ENCODE assay signal across 9 mouse cellular contexts in the genomic region with DNA sequence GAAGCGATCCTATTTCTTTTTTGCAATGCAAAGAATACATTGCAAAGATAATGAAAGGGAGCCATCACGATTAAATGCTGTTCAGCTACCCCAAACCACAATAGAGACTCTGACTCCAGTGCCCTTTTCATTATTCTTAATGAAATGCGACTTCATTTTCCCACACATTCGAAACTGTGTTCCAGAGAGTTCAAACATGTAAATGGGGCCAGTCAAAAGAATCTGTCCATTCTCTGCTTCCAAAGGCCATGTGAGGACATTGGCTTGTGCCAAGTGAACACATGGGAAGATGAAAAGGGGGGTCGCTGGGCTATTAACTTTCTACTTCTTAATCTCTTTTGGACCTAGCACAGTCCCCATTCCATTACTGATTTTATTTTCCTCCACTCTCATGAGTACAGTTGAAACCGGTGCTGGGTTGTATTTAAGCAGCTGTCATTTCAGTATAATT.
A peak's percentile ranks its signal among the peaks of the same experiment; 100 is the strongest.
DNase-seq lines count a peak whose midpoint lies in the region; ATAC-seq lines count a peak whose summit lies in the region.
"Had no signal": no experiment of that assay in that cellular context is flagged by ENCODE, and none has a peak within 500 bp of the region (broad histone marks: within the 10 kb centered on the region; RNA-seq: fewer than 3 reads in every experiment).

No protein-coding gene starts in this region.

- H3K4me2 ChIP-seq in forebrain, embryonic 13.5 days = no peak overlapping the region
- no peak overlapping the region for H3K4me2 ChIP-seq in liver, embryonic 12.5 days
- H3K4me2 ChIP-seq: liver, embryonic 15.5 days had no signal

- H3K36me3 ChIP-seq in forebrain, embryonic 13.5 days (ENCODE audit: poor library complexity, severe bottlenecking) = no peaks in the 10 kb centered on the region
- no peaks in the 10 kb centered on the region for H3K36me3 ChIP-seq in midbrain, embryonic 10.5 days
- no peaks in the 10 kb centered on the region for H3K36me3 ChIP-seq in liver, embryonic 12.5 days
- H3K36me3 ChIP-seq: liver, embryonic 15.5 days had no signal

- no peaks in the 10 kb centered on the region for H3K9me3 ChIP-seq in forebrain, embryonic 13.5 days (replicated peaks)
- no peaks in the 10 kb centered on the region for H3K9me3 ChIP-seq in midbrain, embryonic 10.5 days (replicated peaks)
- H3K9me3 ChIP-seq in liver, embryonic 12.5 days (replicated peaks) = no peaks in the 10 kb centered on the region
- H3K9me3 ChIP-seq: liver, embryonic 15.5 days had no signal

- H3K27me3 ChIP-seq in forebrain, embryonic 13.5 days = no peaks in the 10 kb centered on the region
- H3K27me3 ChIP-seq in midbrain, embryonic 10.5 days (ENCODE audit: low read depth, poor library complexity, severe bottlenecking) = peaks cover 35% of the 10 kb centered on the region
- no peaks in the 10 kb centered on the region for H3K27me3 ChIP-seq in liver, embryonic 12.5 days (replicated peaks)
- H3K27me3 ChIP-seq: liver, embryonic 15.5 days had no signal

- peak; percentile 1 for DNase-seq in kidney, adult 9 months
- DNase-seq in kidney, adult 8-10 months = no peak
- peak; percentile 6 for DNase-seq in brain, adult 2 months (ENCODE audit: low read depth, low spot score)
- DNase-seq in midbrain, embryonic 10.5 days (ENCODE audit: low spot score) = peak; percentile 20
- no peak for DNase-seq in testis, postnatal 10 days (ENCODE audit: low spot score)
- DNase-seq: cerebellum, postnatal 36 days had no signal

- H3K27ac ChIP-seq in forebrain, embryonic 13.5 days = no peak overlapping the region
- H3K27ac ChIP-seq in midbrain, embryonic 10.5 days (replicated peaks) = no peak overlapping the region
- H3K27ac ChIP-seq in liver, embryonic 12.5 days = no peak overlapping the region
- H3K27ac ChIP-seq: liver, embryonic 15.5 days had no signal

- peaks cover 8% of the 10 kb centered on the region; the same call in 1 of the 2 replicates for H3K4me1 ChIP-seq in forebrain, embryonic 13.5 days
- peaks cover 16% of the 10 kb centered on the region for H3K4me1 ChIP-seq in midbrain, embryonic 10.5 days
- no peaks in the 10 kb centered on the region for H3K4me1 ChIP-seq in liver, embryonic 12.5 days
- H3K4me1 ChIP-seq: liver, embryonic 15.5 days had no signal

- no peak overlapping the region for H3K9ac ChIP-seq in forebrain, embryonic 13.5 days
- H3K9ac ChIP-seq in liver, embryonic 12.5 days = no peak overlapping the region
- H3K9ac ChIP-seq: liver, embryonic 15.5 days had no signal

- ATAC-seq in forebrain, embryonic 13.5 days = peak; percentile 92
- ATAC-seq in liver, embryonic 12.5 days = no peak

- 13% methylated on average over 6 of the region's 6 CpGs for WGBS in forebrain, embryonic 13.5 days
- 40% methylated on average over 6 of the region's 6 CpGs for WGBS in midbrain, embryonic 10.5 days
- whole genome bisulfite sequencing in liver, embryonic 12.5 days (ENCODE audit: insufficient replicate concordance) = 63% methylated on average over 6 of the region's 6 CpGs

- no peak overlapping the region for H3K4me3 ChIP-seq in forebrain, embryonic 13.5 days
- H3K4me3 ChIP-seq in midbrain, embryonic 10.5 days = no peak overlapping the region
- no peak overlapping the region for H3K4me3 ChIP-seq in liver, embryonic 12.5 days
- H3K4me3 ChIP-seq: liver, embryonic 15.5 days had no signal

Comparison
In these comparisons a context has a peak if more than half of its experiments do, and no peak if none do; other contexts are left out.
1. DNase-seq: peak in kidney, adult 9 months (single experiment), brain, adult 2 months (single experiment) and midbrain, embryonic 10.5 days (single experiment); none in kidney, adult 8-10 months (0 of 2) and testis, postnatal 10 days (single experiment).